Mouse (Mus musculus): ENCODE measurements around the gene Msantd3.
A peak's percentile ranks its signal among the peaks of the same experiment; 100 is the strongest.

Msantd3 gene

DNA sequence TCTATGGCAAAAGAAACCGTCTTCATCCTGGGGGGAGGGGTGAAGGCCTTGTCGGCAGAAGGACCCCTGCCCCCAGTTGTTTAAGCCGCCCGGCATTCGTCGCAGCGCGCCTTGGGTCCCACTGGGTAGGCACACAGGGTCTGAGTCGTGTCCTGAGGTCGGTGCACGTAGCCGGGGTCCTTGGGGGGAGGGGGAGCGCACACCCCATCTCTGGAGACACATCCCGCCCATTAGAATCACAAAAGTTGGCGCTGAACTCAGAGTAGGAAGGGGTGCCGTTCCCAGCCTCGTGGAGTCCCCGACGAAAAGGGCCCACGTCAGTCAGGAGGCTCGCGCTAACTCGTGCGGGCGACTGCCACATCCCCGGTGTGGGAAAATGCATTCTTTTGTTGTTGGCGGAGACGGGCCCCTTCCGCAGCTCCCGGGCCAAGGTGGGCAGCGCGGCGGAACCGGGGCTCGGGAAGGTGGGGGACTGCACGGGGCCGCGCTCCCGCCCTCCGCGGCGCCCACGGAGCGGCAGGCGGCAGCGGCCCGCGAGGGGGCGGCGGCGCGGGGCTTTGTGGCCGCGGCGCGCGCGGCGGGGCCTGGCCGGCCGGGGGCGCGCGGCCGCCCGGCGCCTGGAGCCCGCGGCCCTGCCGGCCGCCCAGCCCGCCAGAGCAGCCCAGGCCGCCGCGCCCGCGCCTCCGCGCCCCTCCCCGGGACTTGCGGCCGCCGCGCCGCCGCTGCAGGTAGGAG lies at the start of gene Msantd3:
Msantd3 (plus strand) TSS at position 95 of the 735 bp plus-strand sequence.
- no peak for DNase-seq (ENCODE audit: low read depth)

DNA sequence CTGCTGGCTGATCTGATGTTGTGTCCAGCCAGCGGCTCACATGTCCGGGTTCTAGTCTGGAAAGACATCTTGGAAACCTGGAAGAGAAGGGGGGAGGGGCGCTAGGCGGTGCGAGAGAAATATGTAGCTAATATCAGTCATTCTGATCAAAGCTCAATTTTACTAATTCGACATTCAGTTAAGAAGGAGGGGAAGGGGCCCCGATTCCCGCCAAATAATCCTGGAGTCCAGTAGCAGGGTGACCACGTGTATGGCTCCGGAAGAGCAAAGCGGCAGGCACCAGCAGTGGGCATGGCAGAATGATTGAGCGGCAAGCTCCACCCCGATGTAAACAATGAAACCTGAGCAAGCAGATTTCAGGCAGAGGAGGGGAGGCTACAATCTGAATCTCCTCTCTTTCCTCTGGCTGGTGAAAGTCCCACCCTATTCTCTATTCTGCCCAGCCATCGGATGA lies 48.4 kb upstream of the Msantd3 start:
- no peak for DNase-seq (ENCODE audit: low read depth)

DNA sequence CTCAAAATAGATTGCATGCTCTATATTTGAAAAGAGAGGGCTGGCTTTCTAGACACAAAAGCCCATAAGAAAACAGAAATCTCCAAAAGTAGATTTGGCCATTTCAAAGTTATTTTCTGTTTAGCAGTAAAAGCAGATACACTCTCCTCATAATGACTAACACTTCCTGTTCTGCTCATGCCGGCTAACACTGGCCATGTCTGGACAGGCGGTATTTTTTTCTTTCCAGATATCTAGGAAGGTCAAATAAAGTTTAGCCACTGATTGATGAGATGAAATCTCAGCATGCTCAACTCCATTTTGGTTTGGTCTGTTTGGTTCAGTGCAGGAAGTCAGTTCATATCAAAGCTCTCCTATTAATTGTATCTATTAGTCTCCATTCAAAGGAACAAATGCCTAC lies 47.2 kb upstream of the Msantd3 start:
- DNase-seq (ENCODE audit: low read depth): no peak

DNA sequence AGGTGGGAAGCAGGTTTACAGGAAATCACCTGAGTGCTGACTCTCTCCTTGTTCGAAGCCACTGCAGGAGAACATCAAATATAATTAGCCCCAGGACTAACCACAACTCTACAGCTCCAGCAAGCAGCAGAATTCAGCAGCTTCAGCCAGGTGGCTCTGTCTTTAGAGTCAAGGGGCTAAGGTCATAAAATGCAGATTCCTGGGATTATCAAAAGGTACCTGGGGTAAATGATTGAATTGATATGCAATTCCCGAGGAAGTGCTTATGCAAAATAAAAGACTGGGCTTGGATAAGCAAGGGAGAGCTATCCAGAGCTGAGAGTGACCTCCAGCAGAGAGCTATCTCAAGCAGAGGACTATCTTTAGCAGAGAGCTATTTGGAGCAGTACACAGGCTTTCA lies 28.9 kb upstream of the Msantd3 start:
- no peak for DNase-seq (ENCODE audit: low read depth)

DNA sequence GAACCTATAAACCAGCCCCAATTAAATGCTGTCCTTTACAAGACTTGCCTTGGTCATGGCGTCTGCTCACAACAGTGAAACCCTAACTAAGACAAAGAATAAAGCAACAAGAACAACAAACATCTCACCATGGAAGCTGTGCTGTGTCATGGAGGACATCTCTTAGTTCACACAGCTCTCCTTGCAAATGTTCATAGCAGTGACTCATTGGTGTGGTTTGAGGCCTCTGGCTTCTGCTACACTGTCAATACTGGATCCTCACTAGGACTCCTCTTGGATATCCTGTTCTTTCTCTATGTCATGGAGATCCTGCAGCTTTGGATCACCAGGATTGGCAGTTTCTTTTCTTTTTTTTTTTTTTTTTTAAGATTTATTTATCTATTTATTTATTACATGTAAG lies 10.2 kb upstream of the Msantd3 start:
- no peak for DNase-seq (ENCODE audit: low read depth)

DNA sequence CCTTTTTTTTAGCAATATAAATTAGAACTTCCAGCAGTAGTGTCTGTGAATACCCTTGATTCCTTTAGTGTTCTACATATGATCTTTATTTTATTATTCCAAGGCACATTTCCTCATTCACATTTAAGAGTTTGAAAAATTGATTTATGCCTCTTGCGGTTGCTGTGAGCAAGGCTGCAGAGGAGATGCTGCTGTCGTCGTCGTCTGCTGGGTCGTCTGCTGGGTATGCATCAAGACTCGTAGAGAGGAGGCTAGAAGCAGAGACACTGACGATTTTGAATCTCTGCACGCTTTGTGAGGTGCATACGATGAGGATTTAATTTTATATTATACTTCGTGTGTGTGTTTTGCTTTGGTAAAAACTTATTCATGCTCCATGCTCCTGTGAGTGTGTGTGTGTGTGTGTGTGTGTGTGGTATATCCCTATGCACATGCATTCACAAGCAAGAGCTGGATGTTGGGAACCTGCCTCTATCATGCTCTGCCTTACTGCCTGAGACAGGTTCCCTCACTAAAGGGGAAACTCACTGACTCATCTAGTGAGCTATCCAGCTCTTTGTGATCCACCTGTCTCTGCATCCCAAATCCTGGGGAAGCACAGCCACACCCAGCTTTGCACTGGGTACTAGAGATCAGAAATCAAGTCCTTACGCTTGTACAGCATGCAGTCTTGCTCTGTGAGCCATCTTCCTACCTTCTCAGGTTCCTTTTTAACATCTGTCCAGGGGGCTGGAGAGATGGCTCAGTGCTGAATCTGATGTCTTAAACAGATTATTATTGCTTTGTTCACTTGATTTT lies 7.7 kb upstream of the Msantd3 start:
- DNase-seq (ENCODE audit: low read depth): no peak

DNA sequence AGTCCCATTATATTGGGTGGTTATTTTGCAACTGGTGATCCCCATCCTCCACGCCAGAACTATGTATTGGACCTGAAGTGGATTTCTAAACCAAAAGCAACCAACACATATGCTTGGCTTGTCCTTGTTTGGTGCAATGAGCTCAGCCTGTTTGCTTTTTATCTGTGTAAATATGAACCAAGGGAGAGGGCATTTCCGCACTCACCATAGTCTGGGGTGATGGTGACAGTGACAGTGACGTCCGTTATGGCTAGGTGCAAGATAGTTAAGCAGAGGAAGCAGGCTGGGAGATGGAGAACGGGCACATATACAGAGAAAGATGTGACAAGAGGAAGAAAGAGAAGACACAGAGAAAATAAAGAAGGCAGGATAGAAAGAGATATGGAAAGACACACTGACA lies 3.5 kb upstream of the Msantd3 start:
- DNase-seq (ENCODE audit: low read depth): no peak

DNA sequence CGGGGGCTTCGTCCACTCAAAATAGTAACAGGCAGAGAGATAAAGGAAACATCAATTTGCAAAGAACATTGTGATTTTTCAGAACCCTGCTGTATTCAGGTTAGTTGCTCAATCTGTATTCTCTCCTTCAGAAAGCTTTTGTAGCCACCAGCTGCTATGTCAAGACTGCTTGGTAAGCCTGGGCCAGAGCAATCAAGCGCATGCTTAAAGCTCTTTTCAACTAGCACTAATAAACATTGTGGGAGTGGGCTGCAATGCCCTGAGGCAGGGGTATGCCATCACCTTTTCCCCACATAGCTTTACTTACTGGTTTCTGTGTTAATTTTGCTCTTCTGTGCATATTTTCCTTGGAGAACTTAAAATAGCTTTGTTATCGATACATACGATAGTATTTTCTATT lies 2.7 kb upstream of the Msantd3 start:
- no peak for DNase-seq (ENCODE audit: low read depth)

DNA sequence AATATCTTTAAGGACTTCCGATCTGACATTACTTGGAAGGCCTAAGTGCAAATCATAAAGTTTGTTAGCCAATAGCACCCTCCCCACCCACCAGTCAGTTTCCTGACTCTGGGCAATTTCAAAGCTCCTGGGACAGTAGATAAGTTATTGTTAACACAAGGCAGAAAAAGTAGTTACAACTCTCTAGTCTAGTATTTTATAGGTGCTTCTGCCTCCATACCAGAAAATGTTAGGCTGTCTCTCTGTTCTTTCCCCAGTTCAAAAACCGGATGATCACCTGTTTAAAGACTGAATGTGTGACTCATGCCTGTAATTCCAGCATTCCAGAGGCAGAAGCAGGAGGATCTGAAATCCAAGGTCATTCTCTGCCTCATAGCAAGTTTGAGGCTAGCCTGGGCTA lies 1.2 kb upstream of the Msantd3 start:
- no peak for DNase-seq (ENCODE audit: low read depth)

DNA sequence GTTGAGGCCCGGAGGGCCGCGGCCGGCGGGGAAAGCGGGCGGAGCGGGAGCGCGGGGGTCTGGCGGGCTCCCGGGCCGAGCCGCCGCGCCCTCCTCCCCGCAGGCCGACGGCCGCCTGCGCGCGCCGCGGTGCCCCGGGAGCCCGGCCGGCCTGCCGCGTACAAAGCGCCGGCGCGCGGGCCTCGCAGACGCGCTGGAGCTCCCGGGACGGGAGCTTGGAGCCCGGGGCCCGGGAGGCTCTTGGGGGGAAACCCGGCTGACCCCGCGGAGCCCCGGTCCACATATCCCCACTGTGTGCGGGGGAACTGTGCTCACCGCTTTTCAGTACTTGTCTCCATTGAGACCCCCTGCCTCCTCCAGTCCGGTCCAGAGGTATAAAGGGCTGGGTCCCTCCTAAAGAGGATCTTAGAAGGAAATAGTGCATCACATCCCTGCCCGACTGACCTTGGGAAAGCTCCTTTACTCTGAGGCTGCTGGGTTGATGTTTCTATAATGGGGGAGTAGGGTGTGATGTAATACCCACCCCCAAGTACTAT lies 909 bp downstream of the Msantd3 start:
- no peak for DNase-seq (ENCODE audit: low read depth)

DNA sequence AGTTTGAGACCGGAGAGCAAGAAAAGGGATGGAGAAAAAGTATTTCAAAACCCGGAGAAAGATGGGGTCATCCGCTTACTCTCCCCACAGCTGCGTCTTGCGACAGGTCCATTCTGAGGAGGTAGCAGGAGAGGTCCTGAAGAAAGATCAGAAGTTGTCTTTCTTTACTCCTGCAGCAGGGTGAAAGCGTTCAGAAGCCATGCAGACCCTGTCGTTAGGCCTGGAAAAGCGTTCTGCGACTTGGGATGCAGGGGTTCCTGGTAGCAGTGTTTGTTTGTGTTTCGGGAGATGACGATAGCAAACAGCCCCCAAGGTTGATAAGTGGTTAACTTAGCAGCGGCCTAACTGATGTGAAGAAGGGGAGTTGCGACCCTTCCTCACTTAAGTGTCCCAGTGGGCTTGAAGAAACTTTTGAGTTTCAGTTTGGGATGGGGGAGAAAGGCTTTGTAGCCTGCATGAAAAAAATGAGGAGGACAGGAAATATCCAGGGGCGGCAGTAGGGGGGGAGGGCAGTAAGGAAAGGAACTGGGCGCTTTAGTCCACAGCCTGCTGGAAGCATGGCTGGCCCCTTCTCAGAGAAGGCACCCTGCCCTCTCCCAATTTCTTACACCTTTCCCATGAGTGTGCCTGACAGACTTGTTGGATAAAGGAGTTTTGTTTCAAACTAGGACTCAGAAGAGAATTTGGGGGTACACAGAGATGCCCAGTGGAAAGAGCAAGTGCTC lies 2.0 kb downstream of the Msantd3 start:
- no peak for DNase-seq (ENCODE audit: low read depth)

DNA sequence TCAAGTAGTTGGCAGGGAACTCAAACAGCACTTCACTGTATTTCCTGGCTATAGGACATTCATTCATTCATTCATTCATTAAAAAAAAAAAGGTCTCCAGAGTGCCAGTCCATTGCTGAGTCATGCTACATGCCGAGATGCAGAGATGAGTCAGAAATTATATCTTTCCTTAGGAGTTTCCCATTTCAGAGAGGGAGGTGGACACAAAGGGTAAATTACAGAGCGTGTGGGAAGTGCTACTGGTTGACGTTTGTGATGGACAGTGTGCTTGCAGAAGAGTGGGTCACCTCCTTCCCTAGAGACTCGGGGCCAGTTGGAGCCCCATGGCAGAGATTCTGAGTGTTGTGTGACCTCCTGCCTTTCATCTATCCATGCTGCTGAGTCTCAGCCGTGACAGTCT lies 2.6 kb downstream of the Msantd3 start:
- DNase-seq (ENCODE audit: low read depth): no peak

DNA sequence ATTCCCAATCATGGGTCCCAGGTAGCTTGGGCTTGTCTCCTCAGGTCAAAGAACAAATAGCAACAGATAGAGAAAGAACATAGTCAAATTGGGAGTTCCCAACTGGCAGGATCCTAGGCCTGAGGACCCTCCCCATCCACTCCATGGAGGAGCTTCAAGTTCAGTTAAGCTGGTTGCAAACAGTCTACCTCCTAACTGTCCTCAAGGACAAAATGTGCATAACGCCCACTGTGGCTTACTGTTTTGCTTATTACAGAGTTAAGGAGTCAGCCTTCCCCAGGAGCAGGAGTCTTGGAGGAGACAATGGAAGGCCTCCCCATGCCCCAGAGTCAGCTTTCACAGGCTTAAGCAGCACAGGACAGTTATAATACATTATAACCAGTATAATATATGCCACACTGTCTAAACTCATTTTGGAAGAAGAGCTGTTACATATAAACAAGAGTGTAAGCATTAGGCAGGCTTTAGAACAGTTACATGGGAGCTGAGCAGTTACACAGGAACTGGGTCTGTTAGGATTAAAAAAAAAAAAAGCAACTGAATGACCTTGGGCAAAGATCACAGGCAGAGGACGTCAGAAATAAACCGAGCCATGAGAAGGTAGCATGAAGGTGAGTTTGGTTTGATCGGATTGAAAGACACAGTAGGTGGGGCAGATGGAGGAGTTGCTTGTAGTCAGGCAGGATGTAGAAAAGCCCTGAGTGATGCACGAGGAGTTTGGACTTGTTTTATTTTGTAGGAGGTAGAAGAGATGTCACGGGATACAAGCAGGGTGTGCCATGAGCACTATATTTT lies 3.5 kb downstream of the Msantd3 start:
- no peak for DNase-seq (ENCODE audit: low read depth)

DNA sequence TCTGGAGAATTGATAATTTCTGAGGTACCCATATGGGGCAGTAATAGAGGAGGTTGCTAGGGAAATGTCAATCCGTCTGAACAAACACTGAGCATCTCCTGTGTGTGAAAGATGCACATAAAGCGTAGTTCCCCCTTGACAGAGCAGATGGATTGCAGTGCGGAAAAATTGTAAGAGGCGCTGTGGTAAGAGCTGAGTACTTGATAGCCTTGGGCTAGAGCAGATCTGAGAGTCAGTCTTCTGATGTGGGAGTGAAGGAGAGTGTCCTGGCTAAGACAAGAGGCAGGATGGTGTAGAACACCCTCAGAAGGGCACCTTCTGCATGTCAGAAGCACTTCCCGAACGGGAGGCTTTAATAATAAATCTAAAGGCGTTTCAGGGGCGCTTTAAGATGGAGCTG lies 4.4 kb downstream of the Msantd3 start:
- DNase-seq (ENCODE audit: low read depth): no peak

DNA sequence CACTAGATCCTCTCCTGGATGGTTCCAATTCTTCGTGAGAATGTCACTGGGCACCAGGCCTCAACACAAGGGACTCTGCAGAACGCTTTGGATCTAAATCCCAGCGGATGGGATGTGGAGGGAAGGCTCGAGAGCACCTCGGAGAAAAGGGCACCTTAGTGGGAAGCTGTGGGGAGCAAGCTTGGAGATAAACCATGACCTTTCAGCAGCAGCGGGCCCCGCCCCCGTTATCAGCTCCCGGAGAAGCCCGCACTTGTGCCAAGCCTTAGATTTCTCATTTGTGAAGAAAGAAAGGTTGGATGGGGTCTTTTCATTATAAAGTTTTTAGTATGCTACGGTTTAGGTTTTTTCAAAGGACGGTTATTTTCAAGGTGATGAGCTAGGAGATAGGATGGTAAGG lies 6.2 kb downstream of the Msantd3 start:
- no peak for DNase-seq (ENCODE audit: low read depth)

DNA sequence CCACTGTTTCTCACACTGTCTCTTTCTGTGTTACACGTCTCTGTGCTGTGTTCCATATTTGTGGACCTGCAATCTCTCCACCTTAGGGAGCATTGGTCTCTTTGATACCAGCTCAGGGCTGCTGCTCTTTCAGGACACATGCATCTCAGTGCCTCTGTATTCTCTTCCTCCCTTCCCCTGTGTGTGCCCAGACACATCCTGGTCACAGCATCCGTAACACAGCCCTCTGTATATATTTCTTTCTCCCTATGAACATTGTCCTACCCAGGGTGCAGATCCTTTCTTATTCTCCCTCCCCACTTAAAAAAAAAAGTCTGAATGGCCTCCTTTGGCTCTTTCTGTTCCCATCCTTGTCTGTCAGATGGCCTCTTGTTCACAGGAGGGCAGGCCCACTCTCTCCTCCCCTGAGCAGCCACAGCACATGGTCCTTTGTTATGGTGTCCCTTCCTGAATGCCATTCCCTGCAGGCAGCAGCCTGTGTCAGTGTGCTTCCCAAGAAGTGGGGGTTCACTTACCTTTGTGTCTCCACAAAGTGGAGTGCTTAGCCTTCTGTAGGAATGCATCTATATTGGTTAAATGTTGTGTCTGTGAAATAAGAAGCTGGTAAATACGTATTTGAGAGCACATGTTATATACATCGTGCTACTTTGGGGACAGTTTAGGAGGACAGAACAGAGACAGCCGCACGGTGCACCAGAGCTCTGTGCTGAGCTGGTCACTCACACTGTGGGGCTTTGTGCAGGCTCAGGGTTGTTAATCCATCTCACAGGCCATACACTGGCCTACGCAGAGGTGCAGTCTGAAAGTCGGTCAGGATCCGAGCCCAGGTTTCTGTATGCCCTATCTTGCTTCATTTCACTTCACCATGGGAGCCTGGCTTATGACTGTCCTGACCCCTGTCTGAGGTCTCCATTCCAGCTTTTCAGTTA lies 7.1 kb downstream of the Msantd3 start:
- DNase-seq (ENCODE audit: low read depth): no peak

DNA sequence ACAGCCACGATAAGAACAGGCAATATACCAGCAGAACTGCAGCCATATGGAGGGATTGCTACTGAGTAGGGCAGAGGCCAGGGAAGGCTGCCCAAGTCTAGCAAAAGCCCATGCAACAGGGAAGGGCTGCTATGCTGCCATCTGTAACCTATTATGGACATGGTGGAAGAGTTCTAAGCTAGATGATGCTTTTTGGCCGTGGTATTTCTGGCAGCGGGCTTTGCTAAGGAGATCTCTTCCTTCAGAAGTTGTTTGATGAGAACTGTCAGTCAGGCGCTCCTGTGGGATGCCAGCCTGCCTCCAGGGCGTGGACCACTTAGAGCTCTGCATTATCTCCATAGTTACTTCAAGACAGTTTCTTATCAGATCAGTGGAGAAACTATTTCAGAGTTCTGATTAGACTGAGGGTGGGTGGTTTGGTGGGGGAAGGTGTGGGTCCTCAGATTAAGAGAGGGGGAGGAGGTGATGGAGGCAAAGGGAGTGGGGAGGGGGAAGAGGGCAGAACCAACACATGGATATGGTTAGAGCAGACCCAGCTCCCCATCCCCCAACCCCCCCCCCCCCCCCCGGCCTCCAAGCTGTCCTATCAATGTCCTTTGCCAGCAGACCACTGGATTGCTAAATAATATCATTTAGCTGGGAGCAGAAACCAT lies 8.8 kb downstream of the Msantd3 start:
- no peak for DNase-seq (ENCODE audit: low read depth)

DNA sequence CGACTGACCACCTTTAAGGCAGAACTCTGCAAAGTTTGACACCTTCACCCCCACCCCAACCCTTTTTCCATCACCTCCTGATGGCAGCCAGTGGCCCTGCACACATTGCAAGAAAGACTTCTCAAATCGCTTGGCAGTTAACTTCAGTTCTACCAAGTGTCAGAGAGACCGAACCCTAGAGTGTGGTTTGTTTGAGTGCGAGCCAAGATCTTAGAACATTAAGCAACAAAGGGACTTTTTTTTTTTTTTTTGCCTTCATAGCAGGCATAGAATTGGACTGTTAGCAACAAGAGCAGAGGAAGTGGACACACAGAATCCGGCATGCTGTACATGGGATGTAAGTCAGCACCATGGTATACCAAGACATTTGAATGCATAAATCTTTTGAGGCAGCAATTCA lies 9.9 kb downstream of the Msantd3 start:
- no peak for DNase-seq (ENCODE audit: low read depth)

DNA sequence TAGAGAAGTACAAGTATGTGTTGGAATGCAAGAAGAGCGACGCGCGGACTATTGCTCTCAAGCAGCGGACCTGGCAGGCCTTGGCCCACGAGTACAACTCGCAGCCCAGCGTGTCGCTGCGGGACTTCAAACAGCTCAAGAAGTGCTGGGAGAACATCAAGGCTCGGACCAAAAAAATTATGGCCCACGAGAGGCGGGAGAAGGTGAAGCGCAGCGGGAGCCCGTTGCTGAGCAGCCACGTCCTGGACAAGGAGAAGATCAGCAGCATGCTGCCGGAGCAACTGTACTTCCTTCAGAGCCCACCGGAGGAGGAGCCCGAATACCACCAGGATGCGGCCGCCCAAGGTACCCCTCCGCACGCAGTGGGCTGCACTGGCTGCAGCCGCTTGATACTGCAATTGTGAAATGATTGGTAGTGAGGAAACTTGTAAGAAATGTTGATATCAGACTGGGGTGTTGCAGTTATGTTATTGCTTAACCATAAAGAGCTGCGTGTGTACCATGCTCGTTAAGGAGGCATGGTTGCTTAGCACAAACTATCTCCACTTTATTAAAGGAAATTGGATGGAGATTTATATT lies 12.8 kb downstream of the Msantd3 start:
- no peak for DNase-seq (ENCODE audit: low read depth)

DNA sequence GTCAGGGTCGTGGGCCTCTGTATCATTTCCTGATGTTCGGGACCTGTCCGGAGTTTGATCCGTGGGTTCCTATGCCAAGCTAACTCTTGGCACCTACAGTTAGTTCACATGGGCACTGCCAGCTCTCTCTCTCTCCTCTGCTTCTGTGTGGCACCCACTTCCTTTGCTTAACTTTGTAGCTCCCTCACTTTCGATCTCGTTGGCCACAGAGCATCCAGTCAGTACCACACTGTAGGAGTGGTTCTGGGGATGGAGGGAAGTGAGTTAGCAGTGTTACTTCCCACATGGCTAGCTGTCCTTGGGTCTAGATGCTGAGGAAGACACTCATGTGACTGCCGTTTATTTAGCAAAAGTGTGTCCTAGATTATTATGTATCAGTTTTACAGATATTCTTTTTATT lies 14.4 kb downstream of the Msantd3 start:
- peak; percentile 3 for DNase-seq (ENCODE audit: low read depth)

All from naive thymus-derived CD4-positive, alpha-beta T cell, adult 2 months (primary cell).